Mouse (Mus musculus) thymus, postnatal 0 days (tissue): ENCODE measurements around the gene Gm21974. TPM values are rescaled to one million over a fixed set of nuclear protein-coding genes. Genes with fewer than 3 reads are reported as not detected.
A peak's percentile ranks its signal among the peaks of the same experiment; 100 is the strongest.
"Not testable (repeated sequence)": the region's sequence is repeated elsewhere in the genome, so short reads cannot be mapped to it uniquely, and the experiment has no call there.

Source experiments
- DNase-seq: peaks from one replicate; pipeline ENCODE4 v3.0.0-alpha.2; 2015; ENCODE audit warnings: low spot score
- polyA plus RNA-seq: library from polyadenylated mRNA; unstranded; fragments of >200 nt; fragmentation: Nextera tagmentation; extraction: Ambion mirVana; gene quantifications from 2 replicates; pipeline ENCODE4 v1.2.1, GENCODE M21; 2015

Gm21974 gene
- polyA plus RNA-seq, result not detected in 2 replicates

GRCm38 (mm10) chr7:127895442-127895841, at the start of gene Gm21974, which contains the start of gene Vkorc1:
Gene Gm21974, minus strand, starts transcription at chr7:127895454.
Gene Vkorc1, minus strand, starts transcription at chr7:127895617.
- peak; percentile 86 for DNase-seq

GRCm38 (mm10) chr7:127944614-127945013, 49.4 kb upstream of the Gm21974 start:
- no peak for DNase-seq

- not testable (repeated sequence) for DNase-seq
These were observed 46.8 kb upstream of the Gm21974 start for GRCm38 (mm10) chr7:127942097-127942496.

- no peak for DNase-seq
These were observed 41.1 kb upstream of the Gm21974 start for GRCm38 (mm10) chr7:127936216-127936884.

- DNase-seq, result no peak
These were observed 40.5 kb upstream of the Gm21974 start for GRCm38 (mm10) chr7:127935748-127936159.

GRCm38 (mm10) chr7:127935028-127935722, 39.9 kb upstream of the Gm21974 start:
- DNase-seq, result peak; percentile 96

- DNase-seq, result no peak
These were observed 38.8 kb upstream of the Gm21974 start for GRCm38 (mm10) chr7:127934075-127934474.

GRCm38 (mm10) chr7:127932273-127933031, 37.2 kb upstream of the Gm21974 start:
- DNase-seq, result no peak

- DNase-seq, result no peak
These were observed 36.3 kb upstream of the Gm21974 start for GRCm38 (mm10) chr7:127931351-127932135.

- no peak for DNase-seq
These were observed 35.4 kb upstream of the Gm21974 start for GRCm38 (mm10) chr7:127930636-127931035.

- no peak for DNase-seq
These were observed 34.7 kb upstream of the Gm21974 start, which contains the start of gene Prss8 for GRCm38 (mm10) chr7:127929923-127930322. Gene Prss8, minus strand, starts transcription at chr7:127930104.

GRCm38 (mm10) chr7:127928596-127928995, 33.3 kb upstream of the Gm21974 start:
- no peak for DNase-seq

- no peak for DNase-seq
These were observed 32.5 kb upstream of the Gm21974 start for GRCm38 (mm10) chr7:127927726-127928125.

- DNase-seq, result no peak
These were observed 31.6 kb upstream of the Gm21974 start for GRCm38 (mm10) chr7:127926846-127927245.

GRCm38 (mm10) chr7:127926066-127926465, 30.8 kb upstream of the Gm21974 start:
- no peak for DNase-seq

GRCm38 (mm10) chr7:127925252-127925651, 30.0 kb upstream of the Gm21974 start:
- no peak for DNase-seq

- no peak for DNase-seq
These were observed 28.5 kb upstream of the Gm21974 start for GRCm38 (mm10) chr7:127923714-127924113.

GRCm38 (mm10) chr7:127922451-127923275, 27.4 kb upstream of the Gm21974 start:
- no peak for DNase-seq

- DNase-seq, result no peak
These were observed 26.3 kb upstream of the Gm21974 start for GRCm38 (mm10) chr7:127921516-127921915.

GRCm38 (mm10) chr7:127919290-127919689, 24.0 kb upstream of the Gm21974 start:
- no peak for DNase-seq
